Mouse (Mus musculus) lung, adult 2 months (tissue): ENCODE data around the gene Kif19a.

Source experiments
- CTCF ChIP-seq: fragments of 200-500 bp; IDR thresholded peaks from 2 replicates; pipeline ENCODE4 v1.5.1; 2011; ENCODE audit warnings: mild to moderate bottlenecking, low read length, control low read depth; ENCODE audit not compliant: insufficient read depth
- POLR2A ChIP-seq: fragments of 200-500 bp; IDR thresholded peaks from 2 replicates; pipeline ENCODE4 v1.6.1; 2011; ENCODE audit warnings: low read depth, mild to moderate bottlenecking, control low read depth, low read length, borderline replicate concordance; ENCODE audit errors: extremely low read depth

DNA sequence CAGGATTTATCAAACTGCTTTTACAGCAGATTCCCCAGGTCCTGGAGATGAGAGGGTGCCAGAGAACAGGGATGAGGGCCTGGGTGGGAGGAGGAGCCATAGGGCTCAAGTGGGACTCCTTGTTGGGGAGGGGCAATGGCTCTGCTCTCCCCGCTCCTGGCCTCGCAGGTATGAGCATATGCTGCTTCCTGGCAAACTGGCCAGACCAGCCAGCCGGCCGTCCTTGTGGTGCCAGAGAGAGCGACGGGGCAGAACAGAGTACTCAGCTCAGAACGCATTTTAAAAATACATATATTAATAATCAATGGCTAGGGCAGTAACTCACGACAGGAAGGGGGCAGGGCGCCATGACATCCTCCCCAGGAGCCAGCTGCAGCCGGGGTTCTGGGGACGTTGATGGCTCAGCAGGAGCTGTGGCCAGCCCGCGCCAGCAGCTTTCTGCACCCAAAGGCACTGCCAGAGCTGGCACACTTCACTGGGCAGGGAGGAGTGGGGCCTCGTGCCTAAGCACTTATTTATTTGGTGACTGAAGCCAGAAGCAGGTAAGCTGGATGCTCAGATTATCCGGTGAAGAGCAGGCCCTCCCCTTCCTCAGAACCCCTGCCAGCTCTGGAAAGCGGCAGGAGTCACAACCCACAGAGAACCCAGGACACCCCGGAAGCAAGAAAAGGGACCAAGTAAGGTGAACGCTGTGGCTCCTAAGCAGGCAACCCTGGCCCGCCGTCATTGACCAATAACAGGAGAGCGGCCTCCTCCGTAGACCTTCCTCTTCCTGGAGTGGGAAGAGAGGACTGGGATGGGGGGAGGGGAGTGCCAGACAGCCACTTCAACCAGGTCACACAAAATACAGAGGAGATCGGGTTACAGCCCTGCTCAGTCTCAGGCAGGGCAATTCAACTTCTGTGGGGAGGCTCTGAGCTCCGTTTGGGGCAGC lies 64.6 kb downstream of the Kif19a start:
- TF ChIP-seq CTCF: no peak
- peak; percentile 16; the same call in 1 of the 2 replicates for TF ChIP-seq POLR2A
